Mouse (Mus musculus) limb, embryonic 14.5 days (tissue): ENCODE results near the gene Sbf2. TPM values are rescaled to one million over a fixed set of nuclear protein-coding genes. Genes with fewer than 3 reads are reported as not detected.
A peak's percentile ranks its signal among the peaks of the same experiment; 100 is the strongest.

Source experiments
- ATAC-seq: fragments of 200-750 bp; cut with Nextera tagmentation; 2 replicates; pipeline ENCODE4 v1.8.0; 2017; ENCODE audit warnings: low read depth, moderate number of reproducible peaks, moderate TSS enrichment; ENCODE audit not compliant: low FRiP score
- DNase-seq: peaks from one replicate; pipeline ENCODE4 v3.0.0-alpha.2; 2015; ENCODE audit warnings: low spot score
- H3K27ac ChIP-seq: fragments of 300-500 bp; sonication (generic); replicated peaks from 2 replicates; pipeline ENCODE4 v1.5.1; 2014; ENCODE audit warnings: low read depth, mild to moderate bottlenecking, low read length, moderate library complexity, mixed read lengths
- H3K27me3 ChIP-seq: fragments of 300-500 bp; sonication (generic); 2 replicates; pipeline ENCODE4 v1.6.1; 2014; ENCODE audit warnings: low read length, mixed read lengths; ENCODE audit not compliant: control insufficient read depth, insufficient read depth
- H3K36me3 ChIP-seq: fragments of 300-500 bp; sonication (generic); 2 replicates; pipeline ENCODE4 v1.6.1; 2014; ENCODE audit warnings: mild to moderate bottlenecking, low read length, moderate library complexity, mixed read lengths; ENCODE audit not compliant: control insufficient read depth, insufficient read depth
- H3K4me1 ChIP-seq: fragments of 300-500 bp; sonication (generic); 2 replicates; pipeline ENCODE4 v1.6.1; 2014; ENCODE audit warnings: antibody characterized with exemption, low read length, mixed read lengths; ENCODE audit not compliant: control insufficient read depth, insufficient read depth
- H3K4me2 ChIP-seq: fragments of 300-500 bp; sonication (generic); replicated peaks from 2 replicates; pipeline ENCODE4 v1.6.1; 2014; ENCODE audit warnings: low read depth, mild to moderate bottlenecking, low read length, moderate library complexity; ENCODE audit not compliant: severe bottlenecking
- H3K4me3 ChIP-seq: fragments of 300-500 bp; sonication (generic); replicated peaks from 2 replicates; pipeline ENCODE4 v1.5.1; 2014; ENCODE audit warnings: low read length
- H3K9ac ChIP-seq: fragments of 300-500 bp; sonication (generic); 2 replicates; pipeline ENCODE4 v1.6.1; 2014; ENCODE audit warnings: mild to moderate bottlenecking, low read depth, low read length, moderate library complexity; ENCODE audit not compliant: severe bottlenecking
- H3K9me3 ChIP-seq: fragments of 300-500 bp; sonication (generic); 2 replicates; pipeline ENCODE4 v1.6.1; 2016; ENCODE audit warnings: low read length; ENCODE audit not compliant: control insufficient read depth
- POLR2A ChIP-seq: fragments of 200-500 bp; IDR thresholded peaks from 2 replicates; pipeline ENCODE4 v1.8.0; 2012; ENCODE audit warnings: inconsistent platforms, mild to moderate bottlenecking, moderate library complexity, borderline replicate concordance; ENCODE audit not compliant: insufficient read depth, insufficient read length; ENCODE audit errors: extremely low read depth
- WGBS: fragments of 180-500 bp; shearing (Covaris S2); extraction: QIAGEN DNeasy Blood & Tissue Kit; methylation state at CpG from one replicate; pipeline ENCODE4 v1.1.7; 2014; 5-methylcytosine and 5-hydroxymethylcytosine counted together
- polyA plus RNA-seq, 2 experiments: library from polyadenylated mRNA; depleted of rRNA in 1 of 2; stranded (reverse) in 1 of 2; unstranded in 1 of 2; fragments of >200 nt; fragmentation: Nextera tagmentation in 1 of 2; extraction: Ambion mirVana in 1 of 2; gene quantifications; 2 replicates each; pipeline versions ENCODE4 v1.2.1 to v1.2.3; 2012 to 2014

The Sbf2 gene
- polyA plus RNA-seq, 2 experiments = 24.7 TPM

DNA sequence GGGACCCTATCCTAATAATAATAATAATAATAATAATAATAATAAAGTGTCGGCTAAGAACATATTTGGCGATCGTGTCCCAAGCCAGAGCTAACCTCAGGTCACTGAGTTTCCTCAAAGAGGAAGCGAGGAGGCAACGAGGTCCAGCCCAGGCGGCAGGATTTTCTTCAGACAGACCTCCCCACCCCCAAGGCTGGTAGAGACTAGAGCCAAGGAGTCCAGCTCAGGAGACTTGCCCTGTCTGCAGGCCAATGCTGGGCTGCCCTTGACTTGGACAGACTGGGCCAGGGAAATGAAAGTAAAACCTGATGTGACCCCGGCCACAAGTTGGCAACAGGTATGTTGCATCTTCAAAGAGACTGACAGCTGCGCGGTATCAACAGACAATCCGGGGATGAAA, 10.8 kb upstream of the Sbf2 start:
- Histone ChIP-seq H3K4me1 (peaks cover 21% of the 10 kb centered on the region), H3K27ac (no peak overlapping the region), H3K4me3 (no peak overlapping the region), H3K9ac (no peak overlapping the region), H3K4me2 (no peak overlapping the region), H3K36me3 (no peaks in the 10 kb centered on the region), H3K27me3 (peaks cover 51% of the 10 kb centered on the region), H3K9me3 (no peaks in the 10 kb centered on the region)
- TF ChIP-seq POLR2A = no peak
- ATAC-seq (no peak), DNase-seq (no peak)
- WGBS = 54% methylated on average over 10 of the region's 10 CpGs

DNA sequence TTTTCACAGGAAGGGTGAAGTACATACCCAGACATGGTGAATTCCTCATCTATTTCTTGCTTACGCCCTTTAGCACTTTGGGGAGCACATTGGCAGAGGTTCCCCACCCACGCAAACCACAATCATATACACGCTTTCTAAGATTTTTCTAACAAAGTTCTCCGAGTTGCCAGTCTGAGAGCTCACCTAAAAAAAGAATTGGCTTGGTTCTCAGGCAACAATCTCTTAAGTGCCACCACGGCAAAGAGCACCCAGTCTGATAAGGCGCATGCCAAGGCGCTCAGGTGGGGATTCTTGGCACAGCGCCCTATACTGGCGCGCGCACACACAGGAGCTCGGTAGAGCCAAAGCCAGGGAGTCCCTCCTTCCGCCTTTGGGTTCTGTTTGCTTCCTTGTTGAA, 10.2 kb upstream of the Sbf2 start:
- H3K4me1 ChIP-seq = peaks cover 20% of the 10 kb centered on the region
- H3K4me2 ChIP-seq = no peak overlapping the region
- no peak overlapping the region for H3K9ac ChIP-seq
- DNase-seq (no peak), ATAC-seq (no peak)
- no peak overlapping the region for H3K4me3 ChIP-seq
- WGBS = 89% methylated on average over 13 of the region's 13 CpGs
- no peak for TF ChIP-seq POLR2A
- H3K27ac ChIP-seq = no peak overlapping the region
- no peaks in the 10 kb centered on the region for H3K9me3 ChIP-seq
- no peaks in the 10 kb centered on the region for H3K36me3 ChIP-seq
- H3K27me3 ChIP-seq = peaks cover 51% of the 10 kb centered on the region

DNA sequence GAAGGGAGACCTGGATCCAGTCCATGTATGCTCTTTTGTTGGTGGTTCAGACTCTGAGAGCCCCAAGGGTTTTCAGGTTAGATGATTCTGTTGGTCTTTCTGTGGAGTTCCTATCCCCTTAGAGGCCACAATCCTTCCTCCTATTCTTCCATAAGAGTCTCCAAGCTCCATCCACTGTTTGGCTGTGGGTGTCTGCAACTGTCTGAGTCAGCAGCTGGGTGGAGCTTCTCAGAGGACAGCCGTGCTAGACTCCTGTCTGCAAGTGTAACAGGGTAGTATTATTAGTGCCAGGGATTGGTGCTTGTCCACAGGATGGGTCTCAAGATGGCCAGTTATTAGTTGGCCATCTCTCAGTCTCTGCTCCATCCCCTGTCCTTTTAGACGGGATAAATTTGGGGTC, 9.3 kb upstream of the Sbf2 start:
- Histone ChIP-seq H3K4me1 (peaks cover 20% of the 10 kb centered on the region), H3K9me3 (no peaks in the 10 kb centered on the region), H3K27ac (no peak overlapping the region), H3K9ac (no peak overlapping the region), H3K36me3 (no peaks in the 10 kb centered on the region), H3K4me2 (no peak overlapping the region), H3K4me3 (no peak overlapping the region), H3K27me3 (peaks cover 42% of the 10 kb centered on the region)
- TF ChIP-seq POLR2A = no peak
- WGBS = 42% methylated on average over 2 of the region's 2 CpGs
- no peak for DNase-seq
- no peak for ATAC-seq

DNA sequence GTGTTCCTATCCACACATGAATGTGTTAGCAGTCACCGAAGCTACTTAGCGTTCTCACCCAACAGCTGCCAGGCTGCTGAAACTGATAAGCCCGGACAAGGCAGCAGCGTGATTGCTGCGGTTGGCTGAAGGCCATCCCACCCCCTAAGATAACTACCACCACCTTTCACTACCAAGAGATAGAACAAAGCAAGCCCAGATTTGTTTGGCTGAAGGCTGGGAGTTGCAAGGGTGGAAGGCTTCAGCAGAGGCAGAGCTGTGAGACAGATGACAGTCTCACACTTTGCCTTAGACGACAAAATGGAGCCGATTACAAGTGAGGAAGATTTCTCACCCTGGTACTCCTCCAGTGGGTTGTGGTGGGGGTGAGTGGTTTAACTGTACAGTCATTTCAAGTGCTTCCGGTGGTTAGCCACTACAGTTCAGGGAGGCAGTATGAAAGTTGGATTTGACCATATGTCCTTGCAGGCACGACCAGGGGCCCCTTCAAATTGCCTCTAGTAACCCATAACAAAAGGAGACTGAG, 4.4 kb upstream of the Sbf2 start:
- no peak overlapping the region for H3K4me3 ChIP-seq
- H3K36me3 ChIP-seq = no peaks in the 10 kb centered on the region
- TF ChIP-seq POLR2A = no peak
- no peak overlapping the region for H3K4me2 ChIP-seq
- ATAC-seq (no peak), DNase-seq (no peak)
- H3K9ac ChIP-seq = no peak overlapping the region
- H3K4me1 ChIP-seq = peaks cover 7% of the 10 kb centered on the region; the same call in 1 of the 2 replicates
- H3K27me3 ChIP-seq = no peaks in the 10 kb centered on the region
- H3K9me3 ChIP-seq = no peaks in the 10 kb centered on the region
- H3K27ac ChIP-seq = no peak overlapping the region
- WGBS = 31% methylated on average over 9 of the region's 9 CpGs

DNA sequence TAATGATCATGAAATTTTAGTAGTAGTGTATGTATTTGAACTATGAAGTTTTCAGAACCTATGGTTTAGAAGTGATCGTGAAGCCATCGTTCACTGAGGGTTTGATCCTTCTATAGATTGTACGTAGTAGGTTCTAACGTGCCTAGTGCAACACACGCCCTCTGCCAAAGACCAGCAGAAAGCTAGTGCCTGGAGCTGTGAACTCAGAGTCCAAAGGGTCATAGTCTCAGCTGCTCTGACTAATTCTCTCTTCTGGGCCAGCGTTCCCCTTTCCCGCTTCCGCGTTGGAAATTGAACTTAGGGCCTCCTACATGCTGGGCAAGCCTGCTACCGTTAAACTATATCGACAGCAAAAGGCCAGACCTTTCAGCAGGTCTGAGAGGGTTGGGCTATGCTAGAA, 1.1 kb upstream of the Sbf2 start:
- no peak for ATAC-seq
- H3K4me2 ChIP-seq = peak overlapping the region; percentile 72
- peak overlapping the region; percentile 91 for H3K4me3 ChIP-seq
- no peak for DNase-seq
- H3K4me1 ChIP-seq = peaks cover 13% of the 10 kb centered on the region; the same call in 1 of the 2 replicates
- WGBS = 18% methylated on average over 11 of the region's 11 CpGs
- TF ChIP-seq POLR2A = no peak
- no peak overlapping the region for H3K27ac ChIP-seq
- no peaks in the 10 kb centered on the region for H3K9me3 ChIP-seq
- no peaks in the 10 kb centered on the region for H3K36me3 ChIP-seq
- H3K27me3 ChIP-seq = no peaks in the 10 kb centered on the region
- H3K9ac ChIP-seq = no peak overlapping the region
